Comparison of ENCODE assay signal across 8 mouse cellular contexts in the genomic region with DNA sequence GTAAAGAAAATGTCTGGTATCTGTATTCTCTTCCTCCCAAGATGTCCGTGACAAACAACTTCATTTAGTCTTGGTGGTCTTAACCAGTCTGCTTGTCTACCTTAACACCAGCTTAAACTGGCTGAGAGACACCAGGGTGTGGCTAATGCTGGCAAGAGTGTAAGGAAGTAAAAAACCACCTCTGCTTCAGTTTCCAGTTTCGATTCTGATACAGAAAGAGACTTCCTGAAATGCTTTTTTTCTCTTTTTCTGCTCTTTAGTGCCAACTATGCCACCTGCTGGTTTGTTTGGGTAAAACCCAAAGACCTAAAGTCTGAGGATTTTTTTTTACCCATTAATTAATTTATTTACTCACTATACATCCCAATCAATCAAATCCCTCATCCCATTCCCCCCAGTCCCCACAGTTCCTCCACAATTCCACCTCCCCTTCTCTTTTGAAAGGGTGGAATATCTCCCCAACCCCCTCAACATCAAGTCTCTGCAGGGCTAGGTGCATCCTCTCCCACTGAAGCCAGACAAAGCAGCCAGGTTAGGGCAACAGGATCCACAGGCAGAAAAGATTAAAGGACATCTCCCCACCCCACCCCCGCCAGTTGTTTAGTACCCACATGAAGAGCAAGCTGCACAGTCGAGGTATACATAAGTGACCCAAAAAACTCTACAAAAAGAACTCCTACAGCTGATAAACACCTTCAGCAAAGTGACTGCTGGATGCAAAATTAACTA. TPM values are rescaled to one million over a fixed set of nuclear protein-coding genes. Genes with fewer than 3 reads are reported as not detected.
DNase-seq lines count a peak whose midpoint lies in the region; ATAC-seq and TF ChIP-seq lines count a peak whose summit lies in the region.
"Not testable (repeated sequence)": the region's sequence is repeated elsewhere in the genome, so short reads cannot be mapped to it uniquely, and the experiment has no call there.

A gene (minus strand): TSS at position 233 of the 729 bp plus-strand sequence.

- DNase-seq in T-cell, adult 2 months (ENCODE audit: low spot score) = peak; percentile 86
- peak; percentile 11 for DNase-seq in embryo, embryonic 10 days (ENCODE audit: low spot score)
- DNase-seq in left cerebral cortex, adult 2 months (ENCODE audit: extremely low spot score in 1 of 2, low spot score in 2 of 2) = peak; percentile 55 to 64
- DNase-seq in lung, postnatal 25 days (ENCODE audit: low spot score) = peak; percentile 94
- DNase-seq in right cerebral cortex, postnatal 14 days = peak; percentile 73
- peak; percentile 57 to 65 for DNase-seq in thymus, postnatal 36 days

- not testable (repeated sequence) for H3K36me3 ChIP-seq in intestine, embryonic 16.5 days (ENCODE audit: control insufficient read depth, insufficient read depth, low read length)

- ATAC-seq in granulocyte monocyte progenitor cell, adult 5-6 weeks (replicated peaks; ENCODE audit: poor library complexity, severe bottlenecking) = peak; percentile 93
- peak; percentile 73 for ATAC-seq in intestine, embryonic 16.5 days

- H3K4me3 ChIP-seq in intestine, embryonic 16.5 days (ENCODE audit: low read length) = peak within 1 kb of the TSS; percentile 34
- H3K4me3 ChIP-seq in left cerebral cortex, adult 2 months = peak within 1 kb of the TSS; percentile 37

- WGBS in intestine, embryonic 16.5 days = 35% methylated on average over 4 of the region's 4 CpGs

- H3K27me3 ChIP-seq in intestine, embryonic 16.5 days (replicated peaks; ENCODE audit: control insufficient read depth, insufficient read depth, low read length) = not testable (repeated sequence)

- H3K9me3 ChIP-seq in intestine, embryonic 16.5 days (ENCODE audit: control insufficient read depth, low read length) = not testable (repeated sequence)

- intact Hi-C loops in left cerebral cortex, adult 2 months (cut with DNase I) = not testable (repeated sequence)

- H3K4me2 ChIP-seq in intestine, embryonic 16.5 days (ENCODE audit: low read depth, low read length) = peak within 1 kb of the TSS; percentile 44

- not testable (repeated sequence) for H3K4me1 ChIP-seq in intestine, embryonic 16.5 days (ENCODE audit: control insufficient read depth, insufficient read depth, low read length)

- H3K27ac ChIP-seq in intestine, embryonic 16.5 days (ENCODE audit: low read length) = not testable (repeated sequence)
- peak within 1 kb of the TSS; percentile 9; the same call in 1 of the 2 replicates for H3K27ac ChIP-seq in left cerebral cortex, adult 2 months

- TF ChIP-seq CTCF in left cerebral cortex, adult 2 months (IDR thresholded peaks at IDR 0.05) = peak; percentile 67

- peak within 1 kb of the TSS; percentile 49 for H3K9ac ChIP-seq in intestine, embryonic 16.5 days (ENCODE audit: low read depth, low read length)

RNA-seq across cellular contexts. Expression of the gene that starts here (rescaled TPM):
- 1.6 and 3.2 TPM in 2 replicates for total RNA-seq in granulocyte monocyte progenitor cell, adult 5-6 weeks (2014; fragmentation: Nextera tagmentation)
- total RNA-seq in granulocyte monocyte progenitor cell, adult 5-6 weeks (2017) = 12.3 and 12.8 TPM in 2 replicates
- polyA plus RNA-seq in intestine, embryonic 16.5 days (2015; fragmentation: Nextera tagmentation; extraction: Ambion mirVana) = 8.8 and 11.1 TPM in 2 replicates
- total RNA-seq in left cerebral cortex, adult 2 months (2021) = 1 to 10 TPM; 3.7 to 3.9 TPM

Comparison
In these comparisons a context has a peak if more than half of its experiments do, and no peak if none do; other contexts are left out.
1. DNase-seq: peak in every context shown above with its lines; median percentile 94 in lung, postnatal 25 days; 86 in T-cell, adult 2 months; 73 in right cerebral cortex, postnatal 14 days; 61 in thymus, postnatal 36 days; 60 in left cerebral cortex, adult 2 months; 11 in embryo, embryonic 10 days.